Mouse (Mus musculus) liver, embryonic 14.5 days (tissue): Measurements from ENCODE around the gene Ppm1m. TPM values are rescaled to one million over a fixed set of nuclear protein-coding genes. Genes with fewer than 3 reads are reported as not detected.

Source experiments
- ATAC-seq: fragments of 200-750 bp; cut with Nextera tagmentation; 2 replicates; pipeline ENCODE4 v1.8.0; 2017; ENCODE audit warnings: moderate number of reproducible peaks, mild to moderate bottlenecking, moderate library complexity; ENCODE audit not compliant: insufficient read depth
- DNase-seq, 3 experiments: peaks; one replicate each; pipeline ENCODE4 v3.0.0-alpha.2; 2012 to 2013; ENCODE audit warnings: low read depth in 3 of 3, low spot score in 3 of 3
- H3K27ac ChIP-seq: fragments of 300-500 bp; sonication (generic); 2 replicates; pipeline ENCODE4 v1.5.1; 2014; ENCODE audit warnings: moderate library complexity, mild to moderate bottlenecking, control low read depth, inconsistent platforms
- H3K27me3 ChIP-seq: fragments of 300-500 bp; sonication (generic); 2 replicates; pipeline ENCODE4 v1.6.1; 2014; ENCODE audit warnings: mild to moderate bottlenecking, low read length, moderate library complexity; ENCODE audit not compliant: control insufficient read depth, insufficient read depth
- H3K36me3 ChIP-seq: fragments of 300-500 bp; sonication (generic); replicated peaks from 2 replicates; pipeline ENCODE4 v1.6.1; 2014; ENCODE audit warnings: low read depth; ENCODE audit not compliant: control insufficient read depth, insufficient read depth
- H3K4me1 ChIP-seq, 2 experiments: fragments of 200-500 bp in 1 of 2; fragments of 300-500 bp in 1 of 2; sonication (generic) in 1 of 2; replicated peaks; 2 replicates each; pipeline ENCODE4 v1.6.1; 2012 to 2014; ENCODE audit warnings: antibody characterized with exemption in 1 of 2, inconsistent platforms in 1 of 2, low read length in 1 of 2; ENCODE audit not compliant: control insufficient read depth in 2 of 2, insufficient read depth in 2 of 2
- H3K4me2 ChIP-seq: fragments of 300-500 bp; sonication (generic); 2 replicates; pipeline ENCODE4 v1.6.1; 2014; ENCODE audit warnings: low read depth, mild to moderate bottlenecking, control low read depth, moderate library complexity
- H3K4me3 ChIP-seq, 2 experiments: fragments of 200-500 bp in 1 of 2; fragments of 300-500 bp in 1 of 2; sonication (generic) in 1 of 2; 2 replicates each; pipeline ENCODE4 v1.5.1; 2012 to 2014; ENCODE audit warnings: low read depth in 2 of 2, low read length in 2 of 2, mild to moderate bottlenecking in 2 of 2, control low read depth in 1 of 2, inconsistent platforms in 1 of 2, moderate library complexity in 1 of 2; ENCODE audit not compliant: insufficient read depth in 1 of 2
- H3K9ac ChIP-seq: fragments of 300-500 bp; sonication (generic); replicated peaks from 2 replicates; pipeline ENCODE4 v1.6.1; 2014; ENCODE audit warnings: mild to moderate bottlenecking, control low read depth, moderate library complexity
- H3K9me3 ChIP-seq: fragments of 300-500 bp; sonication (generic); 2 replicates; pipeline ENCODE4 v1.6.1; 2016; ENCODE audit warnings: low read length, mixed read lengths; ENCODE audit not compliant: control insufficient read depth
- CTCF ChIP-seq: IDR thresholded peaks from 2 replicates; pipeline ENCODE4 v1.5.1; 2016; ENCODE audit warnings: antibody characterized with exemption, low read depth, control low read depth
- EP300 ChIP-seq: IDR thresholded peaks from 2 replicates; pipeline ENCODE4 v1.6.1; 2016; ENCODE audit warnings: antibody characterized with exemption, low read depth
- WGBS: fragments of 180-500 bp; shearing (Covaris S2); extraction: QIAGEN DNeasy Blood & Tissue Kit; methylation state at CpG from one replicate; pipeline ENCODE4 v1.1.7; 2014; ENCODE audit not compliant: insufficient replicate concordance; 5-methylcytosine and 5-hydroxymethylcytosine counted together
- polyA plus RNA-seq, 2 experiments: library from polyadenylated mRNA; depleted of rRNA in 1 of 2; stranded (reverse) in 1 of 2; unstranded in 1 of 2; fragments of >200 nt; fragmentation: Nextera tagmentation in 1 of 2; extraction: Ambion mirVana in 1 of 2; gene quantifications; 2 replicates each; pipeline versions ENCODE4 v1.2.1 to v1.2.3; 2012 to 2014

Gene Ppm1m
- polyA plus RNA-seq, 2 experiments = 5.9 to 10.0 TPM

DNA sequence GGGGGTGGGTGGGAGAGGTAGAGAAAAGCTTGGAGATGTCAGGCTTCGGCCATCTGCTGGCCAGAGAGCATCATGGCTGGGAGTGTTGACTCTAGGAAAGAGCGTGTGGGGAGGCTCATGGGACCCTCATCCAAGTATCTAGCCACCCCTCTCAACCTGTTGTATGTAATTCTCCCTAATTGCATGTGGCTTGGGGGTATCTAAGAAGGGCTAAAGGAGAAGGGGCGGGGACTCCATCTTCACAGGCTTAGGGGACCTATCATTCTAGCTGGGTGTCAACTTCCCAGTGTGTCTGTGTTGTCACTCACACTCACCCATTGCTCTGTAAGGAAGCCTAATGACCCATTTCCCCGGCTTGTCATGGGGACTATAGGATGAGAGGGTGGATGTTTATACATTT is 32.3 kb upstream of the Ppm1m start:
- Histone ChIP-seq H3K4me3 (no peak overlapping the region), H3K27me3 (no peaks in the 10 kb centered on the region), H3K9ac (no peak overlapping the region), H3K9me3 (no peaks in the 10 kb centered on the region), H3K4me2 (no peak overlapping the region), H3K4me1 (peaks cover 0 to 9% of the 10 kb centered on the region in 2 experiments; a peak in 2 of 4 replicates), H3K36me3 (no peaks in the 10 kb centered on the region; the same call in 1 of the 2 replicates), H3K27ac (no peak overlapping the region)
- no peak for TF ChIP-seq EP300
- no peak for TF ChIP-seq CTCF
- DNase-seq (no peak), ATAC-seq (no peak)
- 61% methylated on average over 4 of the region's 4 CpGs for WGBS

DNA sequence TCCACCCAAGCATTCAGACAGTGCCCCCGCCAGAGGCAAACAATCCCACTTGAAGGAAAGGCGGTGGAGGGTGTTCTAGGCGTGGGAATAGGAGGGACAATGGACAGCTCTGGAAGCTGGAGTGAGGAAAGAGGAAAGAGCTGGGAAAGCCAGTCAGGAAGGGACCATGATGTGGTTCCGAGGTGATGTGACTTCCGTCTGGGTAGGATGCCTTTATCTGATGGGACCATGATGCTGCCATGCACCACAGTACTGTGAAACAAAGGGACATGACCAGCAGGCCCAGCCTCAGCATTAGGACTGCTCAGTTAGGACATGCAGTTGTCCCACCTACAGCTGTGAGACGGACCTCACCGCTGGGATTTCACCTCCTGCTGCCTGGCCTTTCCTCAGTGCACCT is 31.7 kb upstream of the Ppm1m start:
- WGBS = 48% methylated on average over 7 of the region's 7 CpGs
- ATAC-seq (no peak), DNase-seq (no peak)
- Histone ChIP-seq H3K27me3 (peaks cover 4% of the 10 kb centered on the region), H3K4me1 (peaks cover 0 to 9% of the 10 kb centered on the region in 2 experiments; a peak in 2 of 4 replicates), H3K36me3 (no peaks in the 10 kb centered on the region; the same call in 1 of the 2 replicates), H3K4me3 (no peak overlapping the region), H3K27ac (no peak overlapping the region), H3K9ac (no peak overlapping the region), H3K4me2 (no peak overlapping the region), H3K9me3 (no peaks in the 10 kb centered on the region)
- no peak for TF ChIP-seq EP300
- TF ChIP-seq CTCF = no peak

GRCm38 (mm10) chr9:106230734-106231106 is 31.2 kb upstream of the Ppm1m start:
- Histone ChIP-seq H3K4me3 (no peak overlapping the region), H3K27ac (no peak overlapping the region), H3K9ac (no peak overlapping the region), H3K4me2 (no peak overlapping the region), H3K36me3 (no peaks in the 10 kb centered on the region; the same call in 1 of the 2 replicates), H3K9me3 (no peaks in the 10 kb centered on the region), H3K4me1 (peaks cover 0 to 9% of the 10 kb centered on the region in 2 experiments; a peak in 2 of 4 replicates), H3K27me3 (peaks cover 9% of the 10 kb centered on the region)
- ATAC-seq = no peak
- no peak for DNase-seq
- WGBS = 16% methylated on average over 3 of the region's 3 CpGs
- 0 out of 2 replicates have a peak, but pooled peaks have one; percentile 2 for TF ChIP-seq CTCF
- no peak for TF ChIP-seq EP300

GRCm38 (mm10) chr9:106230051-106230733 is 30.6 kb upstream of the Ppm1m start:
- Histone ChIP-seq H3K4me3 (no peak overlapping the region), H3K36me3 (no peaks in the 10 kb centered on the region; the same call in 1 of the 2 replicates), H3K27me3 (peaks cover 14% of the 10 kb centered on the region), H3K4me2 (no peak overlapping the region), H3K27ac (no peak overlapping the region), H3K9ac (no peak overlapping the region), H3K9me3 (no peaks in the 10 kb centered on the region), H3K4me1 (peaks cover 0 to 9% of the 10 kb centered on the region in 2 experiments; a peak in 2 of 4 replicates)
- WGBS = 45% methylated on average over 9 of the region's 9 CpGs
- ATAC-seq (peak; percentile 35; the same call in 1 of the 2 replicates), DNase-seq (no peak)
- TF ChIP-seq EP300 (no peak), CTCF (peak; percentile 10; the same call in 1 of the 2 replicates)

DNA sequence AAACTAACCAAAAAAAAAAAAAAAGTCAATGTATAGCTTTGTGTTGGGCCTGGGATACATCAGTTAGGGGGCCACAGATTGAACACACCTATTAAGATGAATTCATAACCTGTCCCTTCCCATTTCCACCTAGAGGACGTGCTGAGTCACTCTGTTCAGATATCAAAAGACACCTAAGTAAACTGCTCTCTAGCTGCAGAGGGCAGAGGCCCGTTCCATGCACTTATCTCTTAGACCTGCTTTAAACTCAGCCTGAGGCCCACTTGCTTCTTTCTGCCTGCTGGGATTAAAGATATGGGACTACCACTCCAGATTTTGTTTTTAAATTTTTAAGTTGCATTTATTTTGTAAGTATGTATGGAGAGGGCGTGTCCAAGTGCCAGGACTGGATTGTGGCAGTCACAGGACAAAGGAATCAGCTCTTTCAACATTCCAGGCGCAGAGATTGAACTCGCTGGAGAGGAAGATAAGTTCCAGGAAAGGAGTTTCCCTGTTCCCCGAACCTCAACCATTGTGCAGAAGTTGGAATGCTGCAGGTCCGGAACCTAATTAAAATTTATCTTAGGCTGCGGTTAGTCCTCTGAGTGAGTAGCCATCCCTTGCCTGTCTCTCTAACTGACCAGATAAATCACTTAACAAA is 28.4 kb upstream of the Ppm1m start:
- Histone ChIP-seq H3K36me3 (no peaks in the 10 kb centered on the region), H3K27ac (no peak overlapping the region), H3K27me3 (peaks cover 20% of the 10 kb centered on the region), H3K4me3 (no peak overlapping the region), H3K4me2 (no peak overlapping the region), H3K9ac (no peak overlapping the region), H3K9me3 (no peaks in the 10 kb centered on the region), H3K4me1 (peaks cover 0 to 9% of the 10 kb centered on the region in 2 experiments; a peak in 2 of 4 replicates)
- DNase-seq (no peak), ATAC-seq (no peak)
- 41% methylated on average over 8 of the region's 8 CpGs for WGBS
- TF ChIP-seq EP300 (peak; percentile 38), CTCF (no peak)
